Mouse (Mus musculus) small intestine, adult 2 months (tissue): ENCODE data around the gene Mrpl52. TPM values are rescaled to one million over a fixed set of nuclear protein-coding genes. Genes with fewer than 3 reads are reported as not detected.
A peak's percentile ranks its signal among the peaks of the same experiment; 100 is the strongest.

Experiments used
- H3K27ac ChIP-seq: fragments of 200-500 bp; 2 replicates; pipeline ENCODE4 v1.5.1; 2012; ENCODE audit warnings: low read depth, low read length, control low read depth, inconsistent platforms; ENCODE audit not compliant: insufficient read depth
- H3K27me3 ChIP-seq: fragments of 200-500 bp; 2 replicates; pipeline ENCODE4 v1.6.1; 2012; ENCODE audit warnings: mild to moderate bottlenecking, moderate library complexity, low read length, inconsistent platforms; ENCODE audit not compliant: control insufficient read depth, insufficient read depth
- H3K36me3 ChIP-seq: fragments of 200-500 bp; 2 replicates; pipeline ENCODE4 v1.6.1; 2012; ENCODE audit warnings: mild to moderate bottlenecking, low read length, control low read depth, inconsistent platforms; ENCODE audit not compliant: control insufficient read depth, insufficient read depth
- H3K4me1 ChIP-seq: fragments of 200-500 bp; 2 replicates; pipeline ENCODE4 v1.6.1; 2012; ENCODE audit warnings: low read length, inconsistent platforms, mixed read lengths; ENCODE audit not compliant: control insufficient read depth, insufficient read depth, insufficient read length
- H3K4me3 ChIP-seq: fragments of 200-500 bp; 2 replicates; pipeline ENCODE4 v1.5.1; 2012; ENCODE audit warnings: low read depth, mild to moderate bottlenecking, control low read depth, inconsistent platforms, low read length, moderate library complexity
- CTCF ChIP-seq: fragments of 200-500 bp; IDR thresholded peaks from 2 replicates; pipeline ENCODE4 v1.5.1; 2012; ENCODE audit warnings: low read depth, mild to moderate bottlenecking, control low read depth, inconsistent platforms, low read length, moderate library complexity, mixed read lengths; ENCODE audit not compliant: insufficient replicate concordance, insufficient read length; ENCODE audit errors: extremely low read depth
- POLR2A ChIP-seq: fragments of 200-500 bp; IDR thresholded peaks from 2 replicates; pipeline ENCODE4 v1.6.1; 2012; ENCODE audit warnings: low read depth, mild to moderate bottlenecking, control low read depth, inconsistent platforms, low read length, moderate library complexity
- WGBS: fragments of 180-500 bp; shearing (Covaris S2); methylation state at CpG from one replicate; pipeline ENCODE4 v1.1.7; 2018; 5-methylcytosine and 5-hydroxymethylcytosine counted together
- polyA plus RNA-seq: library from polyadenylated mRNA; depleted of rRNA; stranded (reverse); fragments of >200 nt; gene quantifications from 2 replicates; pipeline ENCODE4 v1.2.3, GENCODE M21; 2012

The Mrpl52 gene
- polyA plus RNA-seq, 1 experiment = 284 TPM

DNA sequence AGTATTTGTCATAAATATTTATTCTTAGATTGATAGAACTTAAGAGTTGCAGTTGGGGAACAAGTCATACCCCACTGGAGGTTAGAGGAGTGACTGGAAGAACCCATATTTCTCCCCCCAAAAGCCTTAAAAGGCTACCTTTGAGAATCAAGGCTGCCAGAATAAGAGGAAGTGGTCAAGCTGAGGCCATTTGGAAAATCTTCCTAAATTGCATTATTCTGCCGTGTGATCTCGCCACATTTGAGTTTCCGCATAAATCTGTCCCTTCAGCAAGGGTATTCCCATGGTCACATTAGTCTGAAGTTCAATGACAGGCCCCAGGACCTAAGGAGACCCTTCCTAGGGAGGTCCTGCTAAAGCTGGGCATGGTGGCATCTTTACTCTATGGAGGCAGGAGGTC is 15.8 kb downstream of the Mrpl52 start:
- no peak overlapping the region for H3K27ac ChIP-seq
- H3K36me3 ChIP-seq = peaks cover 8% of the 10 kb centered on the region
- 83% methylated on average over 3 of the region's 3 CpGs for WGBS
- no peaks in the 10 kb centered on the region for H3K27me3 ChIP-seq
- no peak for TF ChIP-seq POLR2A
- no peak for TF ChIP-seq CTCF
- peaks cover 7% of the 10 kb centered on the region; the same call in 1 of the 2 replicates for H3K4me1 ChIP-seq
- no peak overlapping the region for H3K4me3 ChIP-seq

DNA sequence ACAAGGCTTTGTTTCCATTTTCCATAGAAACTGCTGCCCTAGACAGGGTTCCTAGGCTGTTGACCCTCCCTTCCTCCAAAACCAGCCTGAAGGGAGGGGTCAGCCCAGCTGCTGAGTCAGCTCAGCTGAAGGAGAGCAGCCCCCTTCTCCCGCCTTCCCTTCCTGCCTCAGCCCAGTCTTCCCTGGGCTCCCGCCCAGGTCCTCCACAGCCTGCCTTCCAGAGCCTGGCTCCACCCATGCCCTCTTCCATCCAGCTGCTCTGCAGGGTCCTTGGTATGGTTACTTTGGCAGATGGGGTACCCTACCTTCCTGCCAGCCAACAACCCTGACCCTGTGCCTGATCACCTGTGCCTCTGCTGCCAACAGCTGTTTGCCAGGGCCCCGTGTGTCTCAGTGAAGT is 16.5 kb downstream of the Mrpl52 start:
- peaks cover 8% of the 10 kb centered on the region for H3K36me3 ChIP-seq
- no peak for TF ChIP-seq POLR2A
- TF ChIP-seq CTCF = no peak
- no peaks in the 10 kb centered on the region for H3K27me3 ChIP-seq
- peaks cover 7% of the 10 kb centered on the region; the same call in 1 of the 2 replicates for H3K4me1 ChIP-seq
- WGBS = 61% methylated on average over 3 of the region's 3 CpGs
- no peak overlapping the region for H3K4me3 ChIP-seq
- peak overlapping the region; percentile 75 for H3K27ac ChIP-seq

DNA sequence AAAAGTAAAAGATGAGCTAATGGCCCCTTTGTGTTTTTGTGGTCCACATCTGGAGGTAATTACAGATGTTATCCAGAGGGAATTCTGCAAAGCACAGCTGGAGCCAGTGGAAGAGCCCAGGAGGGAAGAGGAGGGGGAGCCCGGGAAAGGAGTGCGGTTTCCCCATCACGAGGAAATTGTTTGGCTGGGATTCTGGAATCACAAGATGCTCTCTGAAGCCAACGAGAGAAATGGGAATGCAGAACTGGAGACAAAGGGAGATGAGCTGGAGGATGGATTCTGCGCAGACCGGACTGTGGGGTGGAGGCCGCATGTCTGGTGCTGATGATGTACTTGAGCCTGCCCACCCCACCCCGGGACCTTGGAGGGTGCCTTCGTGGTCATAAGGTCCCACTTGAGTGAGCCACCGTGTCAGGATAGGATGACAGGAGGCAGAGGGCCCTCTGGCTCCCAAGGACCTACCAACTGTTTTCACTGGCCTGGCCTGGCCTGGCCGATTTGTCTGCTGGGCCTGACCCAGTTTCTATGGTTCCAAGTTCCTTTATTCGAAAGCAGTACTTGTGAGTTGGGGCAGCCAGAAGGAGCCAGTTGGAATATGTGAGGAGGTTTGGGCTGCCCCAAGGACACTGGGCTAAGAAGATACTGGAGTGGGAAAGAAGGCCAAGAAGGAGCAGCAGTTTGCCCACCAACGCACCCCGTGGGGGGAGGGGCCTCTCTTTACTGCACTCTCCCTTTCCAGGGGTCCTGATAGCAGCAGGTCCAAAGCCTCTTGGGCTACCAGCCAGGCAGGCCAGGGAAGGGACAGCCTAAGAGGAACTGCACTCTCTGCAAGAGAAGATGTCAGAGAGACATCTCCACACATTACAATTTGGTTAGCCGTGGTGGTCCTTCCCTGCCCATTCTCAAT is 17.3 kb downstream of the Mrpl52 start:
- Histone ChIP-seq H3K27me3 (no peaks in the 10 kb centered on the region), H3K27ac (peak overlapping the region; percentile 75), H3K36me3 (peaks cover 7% of the 10 kb centered on the region), H3K4me3 (no peak overlapping the region), H3K4me1 (peaks cover 7% of the 10 kb centered on the region; the same call in 1 of the 2 replicates)
- no peak for TF ChIP-seq POLR2A
- 69% methylated on average over 15 of the region's 15 CpGs for WGBS

DNA sequence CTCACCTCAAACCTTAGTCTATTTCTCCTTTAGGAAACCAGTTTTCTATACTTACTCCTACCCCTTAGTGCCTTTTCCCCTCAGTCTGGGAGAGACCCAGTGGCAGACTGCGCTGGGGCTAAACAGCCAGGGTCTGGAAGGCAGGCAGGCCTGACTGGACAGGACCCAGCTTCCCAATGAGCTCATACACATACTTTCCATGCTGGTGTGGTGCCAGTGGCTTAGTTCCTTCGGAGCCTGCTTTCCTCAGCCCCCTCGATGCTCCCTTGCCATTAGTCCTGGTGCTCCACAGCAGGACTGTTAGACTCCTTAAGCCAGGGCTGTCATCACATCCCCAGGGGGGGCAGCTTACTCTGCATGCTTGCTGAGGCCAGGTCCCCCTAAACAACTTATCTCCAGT is 18.8 kb downstream of the Mrpl52 start:
- H3K36me3 ChIP-seq = no peaks in the 10 kb centered on the region
- H3K27me3 ChIP-seq = no peaks in the 10 kb centered on the region
- H3K4me3 ChIP-seq = no peak overlapping the region
- no peak overlapping the region for H3K27ac ChIP-seq
- peaks cover 9% of the 10 kb centered on the region; the same call in 1 of the 2 replicates for H3K4me1 ChIP-seq
- WGBS = 69% methylated on average over 3 of the region's 3 CpGs
- TF ChIP-seq POLR2A = no peak
- TF ChIP-seq CTCF = no peak

DNA sequence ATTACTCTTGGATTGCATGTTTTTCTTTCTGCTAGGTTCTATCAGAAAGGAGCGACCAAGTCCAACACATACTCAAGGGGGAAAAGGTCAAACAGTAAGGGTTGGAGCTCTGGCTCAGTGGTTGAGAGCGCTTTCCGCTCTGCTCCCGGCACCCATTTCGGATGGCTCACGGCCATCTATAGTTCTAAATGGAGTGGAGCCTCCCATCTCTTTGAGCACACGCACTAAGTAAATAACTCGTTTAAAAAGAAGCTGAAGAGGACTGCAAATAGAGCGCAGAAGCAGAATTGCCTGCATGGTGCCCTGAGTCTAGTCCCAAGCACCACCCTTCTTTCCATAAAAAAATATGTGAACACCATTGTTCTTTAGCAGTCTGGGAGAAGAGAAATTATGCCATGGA is 26.9 kb downstream of the Mrpl52 start:
- Histone ChIP-seq H3K27me3 (no peaks in the 10 kb centered on the region), H3K4me1 (peaks cover 10% of the 10 kb centered on the region), H3K36me3 (no peaks in the 10 kb centered on the region), H3K27ac (no peak overlapping the region), H3K4me3 (no peak overlapping the region)
- no peak for TF ChIP-seq CTCF
- TF ChIP-seq POLR2A = no peak
- WGBS = 85% methylated on average over 9 of the region's 9 CpGs

DNA sequence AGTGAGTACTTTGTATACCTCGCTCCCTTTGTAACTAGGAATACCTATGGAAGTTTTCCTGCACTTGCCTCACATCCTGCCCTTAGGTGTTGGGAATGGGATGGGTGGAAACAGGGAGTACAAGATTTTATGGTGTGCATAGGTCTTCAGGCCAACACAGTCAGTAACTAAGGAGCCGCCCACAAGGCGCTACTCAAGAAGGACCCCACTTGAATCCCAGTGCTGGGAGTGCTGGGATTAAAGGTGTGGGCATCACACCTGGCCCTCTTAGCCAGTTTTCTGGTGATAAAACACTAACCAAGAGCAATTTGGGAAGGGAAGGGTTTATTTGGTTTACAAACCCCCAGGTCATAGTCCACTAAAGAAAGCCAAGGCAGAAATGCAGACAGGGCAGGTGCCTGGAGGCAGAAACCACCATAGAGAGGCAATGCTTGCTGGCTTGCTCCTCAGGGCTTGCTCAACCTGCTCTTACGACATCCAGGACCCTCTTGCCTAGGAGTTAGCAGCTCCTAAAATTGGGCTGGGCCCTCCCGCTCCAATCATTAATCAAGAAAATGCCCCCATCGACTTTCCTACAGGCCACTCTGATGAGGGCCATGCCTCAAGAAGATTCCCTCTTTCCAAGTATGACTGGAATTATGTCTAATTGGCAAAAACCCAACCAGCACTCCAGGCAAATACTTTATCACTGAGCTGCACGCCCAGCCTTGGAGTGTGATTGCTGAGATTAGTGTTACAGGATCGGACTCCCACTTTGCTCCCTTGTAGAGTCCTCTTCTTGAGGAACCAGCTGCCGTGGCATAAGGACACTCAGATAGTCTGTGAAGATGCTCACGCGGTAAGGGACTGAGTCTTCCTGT is 28.2 kb downstream of the Mrpl52 start:
- Histone ChIP-seq H3K4me3 (no peak overlapping the region), H3K4me1 (peaks cover 8% of the 10 kb centered on the region), H3K27me3 (no peaks in the 10 kb centered on the region), H3K36me3 (no peaks in the 10 kb centered on the region), H3K27ac (peak overlapping the region; percentile 44; the same call in 1 of the 2 replicates)
- TF ChIP-seq CTCF (no peak), POLR2A (no peak)
- 26% methylated on average over 11 of the region's 11 CpGs for WGBS

DNA sequence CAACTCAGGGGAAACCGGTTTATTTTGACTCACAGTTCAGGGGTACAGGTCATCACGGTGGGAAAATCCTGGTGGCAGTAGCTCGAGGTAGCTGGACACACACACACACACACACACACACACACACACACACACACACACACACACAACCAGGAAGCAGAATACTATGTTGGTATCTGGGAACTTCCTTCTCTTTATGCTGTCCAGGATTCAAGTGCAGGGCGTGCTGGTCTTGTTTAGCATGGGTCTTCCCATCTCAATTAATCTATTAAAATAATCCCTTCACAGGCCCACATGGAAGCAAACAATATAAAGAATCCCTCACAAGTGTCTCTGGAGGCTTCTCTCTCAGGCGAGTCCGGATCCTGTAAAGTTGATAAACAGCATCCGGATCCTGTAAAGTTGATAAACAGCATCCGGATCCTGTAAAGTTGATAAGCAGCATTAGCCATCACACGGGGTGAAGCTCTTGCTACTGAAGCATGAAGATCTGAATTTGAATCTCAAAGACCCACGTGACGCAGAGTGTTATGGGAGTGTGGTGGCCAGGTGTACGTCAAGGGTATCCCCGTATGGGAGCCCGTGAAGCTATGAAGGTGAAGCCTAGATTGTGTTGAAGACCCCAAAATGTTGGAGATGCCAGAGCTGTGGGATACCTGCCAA is 31.3 kb downstream of the Mrpl52 start:
- no peaks in the 10 kb centered on the region for H3K27me3 ChIP-seq
- H3K36me3 ChIP-seq = no peaks in the 10 kb centered on the region
- no peak overlapping the region for H3K4me3 ChIP-seq
- no peak overlapping the region for H3K27ac ChIP-seq
- H3K4me1 ChIP-seq = peaks cover 8% of the 10 kb centered on the region
- 83% methylated on average over 14 of the region's 14 CpGs for WGBS
- TF ChIP-seq POLR2A (no peak), CTCF (no peak)
